Mouse (Mus musculus) kidney, postnatal 4 days (tissue): Measurements from ENCODE around the gene Gm20379.
A peak's percentile ranks its signal among the peaks of the same experiment; 100 is the strongest.

Source experiments
- DNase-seq, 2 experiments: peaks; one replicate each; pipeline ENCODE4 v3.0.0; 2021; ENCODE audit warnings: mixed read lengths in 2 of 2

Gm20379 gene

GRCm38 (mm10) chr13:92305680-92306079, at the start of gene Gm20379:
TSS of gene Gm20379 (plus strand) at chr13:92305980.
- DNase-seq = no peak

GRCm38 (mm10) chr13:92261329-92261728, 44.5 kb upstream of the Gm20379 start:
- no peak for DNase-seq

- no peak for DNase-seq
Observed at GRCm38 (mm10) chr13:92263566-92263965, 42.2 kb upstream of the Gm20379 start.

GRCm38 (mm10) chr13:92267076-92267475, 38.7 kb upstream of the Gm20379 start:
- no peak for DNase-seq

GRCm38 (mm10) chr13:92274274-92275198, 31.2 kb upstream of the Gm20379 start:
- DNase-seq = peak; percentile 80 to 86

GRCm38 (mm10) chr13:92275292-92275691, 30.5 kb upstream of the Gm20379 start:
- DNase-seq = no peak

- no peak for DNase-seq
Observed at GRCm38 (mm10) chr13:92277027-92277426, 28.8 kb upstream of the Gm20379 start.

GRCm38 (mm10) chr13:92291605-92292004, 14.2 kb upstream of the Gm20379 start:
- DNase-seq = peak; percentile 19 to 43

GRCm38 (mm10) chr13:92293883-92294282, 11.9 kb upstream of the Gm20379 start:
- DNase-seq = no peak

GRCm38 (mm10) chr13:92296490-92296889, 9.3 kb upstream of the Gm20379 start:
- DNase-seq = no peak

- DNase-seq = no peak
Observed at GRCm38 (mm10) chr13:92297021-92297420, 8.8 kb upstream of the Gm20379 start.

- DNase-seq = no peak
Observed at GRCm38 (mm10) chr13:92299522-92299921, 6.3 kb upstream of the Gm20379 start.

GRCm38 (mm10) chr13:92301754-92302153, 4.0 kb upstream of the Gm20379 start:
- DNase-seq = no peak

GRCm38 (mm10) chr13:92302466-92302865, 3.3 kb upstream of the Gm20379 start:
- no peak for DNase-seq

- DNase-seq = no peak
Observed at GRCm38 (mm10) chr13:92303062-92303948, 2.5 kb upstream of the Gm20379 start.

GRCm38 (mm10) chr13:92304291-92304690, 1.5 kb upstream of the Gm20379 start:
- DNase-seq = no peak

- DNase-seq = no peak
Observed at GRCm38 (mm10) chr13:92314613-92315012, 8.8 kb downstream of the Gm20379 start.

- DNase-seq = no peak
Observed at GRCm38 (mm10) chr13:92320770-92321169, 15.0 kb downstream of the Gm20379 start.

- no peak for DNase-seq
Observed at GRCm38 (mm10) chr13:92326030-92326429, 20.2 kb downstream of the Gm20379 start.

- no peak for DNase-seq
Observed at GRCm38 (mm10) chr13:92328000-92328399, 22.2 kb downstream of the Gm20379 start.

GRCm38 (mm10) chr13:92330621-92331020, 24.8 kb downstream of the Gm20379 start:
- DNase-seq = no peak

- DNase-seq = no peak
Observed at GRCm38 (mm10) chr13:92332103-92332879, 26.5 kb downstream of the Gm20379 start.

GRCm38 (mm10) chr13:92336857-92337256, 31.1 kb downstream of the Gm20379 start:
- no peak for DNase-seq
